Mouse (Mus musculus): ENCODE measurements around the gene Prkcd. TPM values are rescaled to one million over a fixed set of nuclear protein-coding genes. Genes with fewer than 3 reads are reported as not detected.
"Not testable (repeated sequence)": the region's sequence is repeated elsewhere in the genome, so short reads cannot be mapped to it uniquely, and the experiment has no call there.

Gene Prkcd
- total RNA-seq, 2 experiments from 2014 or later, result 80.9 to 129 TPM

- DNase-seq, result no peak
Observed at GRCm38 (mm10) chr14:30607696-30608095, 18.3 kb downstream of the Prkcd start.

DNA sequence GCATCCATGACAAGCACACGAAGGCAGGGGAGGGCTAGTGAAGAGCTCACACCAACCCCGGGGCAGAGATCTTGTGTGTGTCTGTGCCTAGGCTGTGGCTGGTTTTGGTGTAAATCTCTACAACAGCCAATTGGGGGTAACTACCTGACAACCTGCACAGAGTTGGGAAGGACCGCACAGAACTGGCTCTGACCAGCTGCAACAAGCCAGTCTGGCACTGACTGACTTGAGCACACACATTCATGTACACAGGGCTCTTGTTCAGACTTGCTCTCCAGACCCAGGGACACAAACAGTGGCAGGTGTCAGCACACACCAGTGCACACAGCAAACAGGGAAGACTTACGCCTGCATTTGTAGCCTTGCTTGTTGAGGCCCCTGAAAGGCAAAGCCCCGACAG is 19.2 kb downstream of the Prkcd start:
- DNase-seq, result no peak

DNA sequence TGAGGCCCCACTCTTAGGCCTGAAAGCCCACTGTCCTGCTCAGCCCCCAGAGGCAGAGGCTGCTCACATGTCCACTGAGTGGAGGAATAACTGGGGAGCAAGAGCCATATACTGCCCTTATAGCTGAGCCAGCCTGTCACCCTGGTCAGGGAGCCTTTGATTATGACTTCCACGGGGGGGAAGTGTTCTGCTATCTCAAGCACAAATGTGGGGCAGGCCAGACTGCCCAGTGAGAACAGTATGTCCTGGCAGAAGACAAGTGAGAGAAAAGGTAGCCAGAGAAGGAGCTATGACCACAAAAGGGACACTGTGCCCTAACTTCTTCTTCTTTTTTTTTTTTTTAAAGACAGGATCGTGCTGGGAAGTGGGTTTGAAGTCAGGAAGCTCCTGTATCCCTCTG is 28.9 kb downstream of the Prkcd start:
- DNase-seq, result no peak

GRCm38 (mm10) chr14:30596407-30596806 is 29.6 kb downstream of the Prkcd start:
- DNase-seq, result no peak

- peak; percentile 84 for DNase-seq
Observed at GRCm38 (mm10) chr14:30595576-30596313, 30.3 kb downstream of the Prkcd start.

GRCm38 (mm10) chr14:30594092-30594695 is 31.8 kb downstream of the Prkcd start:
- DNase-seq, result peak; percentile 86

DNA sequence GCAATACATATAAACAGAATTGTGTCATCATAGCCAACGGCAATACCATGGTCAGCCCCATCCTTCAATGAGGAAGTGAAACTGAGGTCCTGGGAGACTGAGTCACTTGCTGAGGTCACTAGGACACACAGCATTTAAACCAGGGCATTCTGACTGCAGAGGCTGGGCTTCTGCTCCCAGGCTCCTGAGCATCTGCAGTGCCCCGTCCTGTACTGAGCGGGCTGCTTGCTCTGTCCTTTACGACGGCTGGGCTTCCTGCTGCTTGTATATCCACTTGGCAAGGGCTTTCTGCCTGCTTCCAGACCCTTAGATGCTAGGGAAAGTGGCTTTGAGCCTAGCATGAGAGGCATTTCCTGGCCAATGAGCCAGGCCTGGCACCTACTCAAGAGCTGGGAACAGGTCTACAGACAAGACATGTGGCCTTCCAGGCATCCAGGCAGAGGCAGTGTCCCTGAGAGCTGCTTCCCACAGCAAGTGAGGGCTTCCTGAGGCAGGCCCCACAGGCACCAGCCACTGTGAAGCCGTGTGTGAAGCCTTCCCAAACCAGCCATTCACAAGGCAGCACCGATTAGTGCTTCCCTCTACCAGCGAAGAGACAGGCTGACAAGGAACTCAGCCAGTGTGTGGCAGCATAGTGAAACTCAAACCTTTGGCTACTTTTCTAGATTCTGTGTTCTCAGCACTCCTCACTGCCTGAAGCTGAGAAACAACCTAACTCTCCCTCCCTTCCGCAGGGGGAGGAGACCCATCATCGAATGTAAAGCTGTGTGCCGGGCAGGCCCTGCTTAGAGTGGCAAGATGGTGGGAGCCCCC is 32.5 kb downstream of the Prkcd start:
- DNase-seq, result peak; percentile 78

GRCm38 (mm10) chr14:30591417-30591816 is 34.6 kb downstream of the Prkcd start:
- DNase-seq, result peak; percentile 93

DNA sequence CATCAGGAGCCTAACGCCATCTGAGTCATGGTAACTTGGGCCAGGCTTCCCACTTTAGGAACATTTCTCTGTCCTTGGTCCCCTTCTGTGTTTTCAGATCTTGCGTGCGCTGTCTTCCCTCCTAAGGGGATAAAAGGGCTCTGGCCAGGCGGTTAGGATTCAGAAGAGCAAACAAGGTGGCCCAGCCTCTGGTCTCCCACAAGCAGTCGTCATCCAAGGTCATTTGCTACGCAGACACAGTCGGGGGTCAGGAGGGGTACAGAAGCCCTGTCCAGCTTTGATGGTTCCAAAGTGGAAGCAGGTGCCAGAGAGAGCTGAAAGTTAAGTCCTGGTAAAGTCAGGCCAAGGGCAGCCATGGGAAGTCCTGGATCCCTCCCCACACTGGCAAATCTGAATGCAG is 35.1 kb downstream of the Prkcd start:
- no peak for DNase-seq

DNA sequence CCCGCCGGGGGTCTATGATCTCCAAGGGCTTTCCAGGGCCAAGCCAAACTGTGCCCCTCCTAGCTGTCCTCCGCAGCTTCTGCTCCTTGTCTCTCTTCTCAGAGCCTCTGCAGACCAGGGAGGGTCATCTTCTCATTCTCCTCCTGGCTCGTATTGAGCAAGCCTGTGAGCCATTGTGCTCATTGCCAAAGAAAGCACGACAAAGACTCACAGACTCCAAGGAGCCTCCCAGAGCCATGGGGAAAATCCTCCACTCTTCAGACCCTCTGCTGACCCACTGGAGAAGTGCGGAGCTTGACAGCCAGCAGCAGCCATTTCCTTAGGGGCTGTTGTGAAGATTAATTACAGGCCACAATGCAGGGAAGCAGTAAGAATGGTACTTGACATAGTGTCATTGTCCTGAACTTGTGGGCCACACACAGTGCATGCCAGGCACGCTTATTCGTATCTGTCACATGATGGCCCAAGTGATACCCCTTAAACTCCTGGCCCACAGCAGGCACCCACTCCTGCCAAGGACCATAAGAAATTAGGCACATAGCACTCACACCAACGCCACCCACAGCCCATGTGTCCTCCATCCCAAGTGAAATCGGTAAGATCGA is 35.9 kb downstream of the Prkcd start:
- DNase-seq, result no peak

DNA sequence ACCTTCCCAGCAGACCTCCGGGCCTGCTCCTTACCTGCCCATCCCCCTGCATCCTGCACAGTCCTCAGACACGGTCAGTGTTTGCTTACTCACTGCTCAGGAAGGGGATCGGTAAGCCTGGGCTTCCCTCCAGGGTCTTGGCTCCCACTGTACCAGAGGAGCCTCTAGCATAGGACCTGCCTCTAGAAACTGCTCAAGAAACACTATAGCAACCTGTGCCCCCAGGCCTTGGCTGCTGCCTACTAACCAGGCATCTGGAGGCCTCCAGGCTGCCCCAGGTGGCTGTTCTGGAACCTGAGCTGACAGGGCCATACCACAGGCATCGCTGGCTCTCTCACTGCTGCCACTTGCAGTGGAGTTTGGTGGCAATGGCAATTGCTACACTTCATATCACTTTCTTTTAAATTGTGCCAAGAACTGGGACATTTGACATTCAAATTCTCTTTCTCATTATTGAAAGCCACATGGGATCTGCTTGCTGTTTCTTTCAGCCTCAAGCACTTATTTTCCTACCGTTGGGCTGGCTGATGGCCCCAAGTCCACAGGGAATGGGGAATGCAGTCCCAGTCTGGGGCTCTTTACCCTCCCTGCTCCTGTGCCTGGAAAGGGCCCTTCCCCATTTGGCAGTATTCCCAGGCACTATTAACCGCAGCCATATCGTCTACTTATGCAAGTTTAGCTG is 39.1 kb downstream of the Prkcd start:
- peak; percentile 64 for DNase-seq

DNA sequence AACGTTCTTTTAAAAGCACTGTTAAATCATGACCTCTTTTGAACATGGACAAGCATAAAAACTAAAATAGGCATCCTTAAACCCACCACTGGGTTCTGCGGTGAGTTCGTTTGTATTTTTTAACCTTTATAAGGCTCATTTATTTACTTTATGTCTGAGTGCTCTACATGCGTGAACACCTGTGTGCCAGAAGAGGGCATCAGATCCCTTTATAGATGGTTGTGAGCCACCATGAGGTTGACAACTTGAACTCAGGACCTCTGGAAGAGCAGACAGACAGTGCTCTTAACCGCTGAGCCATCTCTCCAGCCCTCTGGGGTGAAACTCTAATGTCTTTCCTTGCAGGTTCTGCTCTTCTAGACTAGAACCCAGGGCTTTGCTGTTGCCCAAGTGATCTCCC is 40.7 kb downstream of the Prkcd start:
- DNase-seq, result no peak

DNA sequence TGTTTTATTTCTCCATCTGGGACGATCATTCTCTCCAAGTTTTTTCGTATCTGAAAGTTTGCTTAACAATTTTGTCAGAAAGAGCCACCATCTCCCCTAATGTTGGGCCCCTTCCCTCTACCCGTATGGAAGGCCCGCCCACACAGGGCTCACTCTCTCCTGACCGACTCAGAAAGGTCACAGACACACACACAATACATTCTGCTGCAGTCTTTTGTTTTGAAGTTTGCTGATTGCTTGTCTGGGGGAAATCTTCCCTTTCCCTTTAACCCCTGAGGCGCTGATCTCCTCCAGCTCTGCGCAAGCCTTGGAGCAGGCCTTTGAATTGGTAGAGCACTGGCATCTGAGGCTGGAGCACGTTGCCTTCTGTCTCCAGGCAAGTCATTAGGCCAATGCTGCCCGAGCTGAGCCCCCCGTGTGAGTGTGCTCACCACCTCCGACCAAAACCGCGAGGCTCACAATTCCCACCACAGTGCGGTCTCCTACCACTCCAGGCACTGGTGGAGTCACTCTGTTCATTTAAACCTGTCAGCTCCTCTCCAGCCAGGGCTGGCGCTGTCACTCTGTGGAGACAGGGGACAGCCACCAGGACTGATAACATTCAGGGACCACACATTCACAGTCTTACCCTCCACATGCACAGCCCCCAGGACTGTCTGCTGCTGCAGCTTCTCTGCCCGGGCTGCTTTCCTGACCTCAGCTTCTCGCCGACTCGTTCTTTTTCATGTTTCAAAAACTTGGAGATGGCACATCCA is 41.3 kb downstream of the Prkcd start:
- DNase-seq, result no peak

DNA sequence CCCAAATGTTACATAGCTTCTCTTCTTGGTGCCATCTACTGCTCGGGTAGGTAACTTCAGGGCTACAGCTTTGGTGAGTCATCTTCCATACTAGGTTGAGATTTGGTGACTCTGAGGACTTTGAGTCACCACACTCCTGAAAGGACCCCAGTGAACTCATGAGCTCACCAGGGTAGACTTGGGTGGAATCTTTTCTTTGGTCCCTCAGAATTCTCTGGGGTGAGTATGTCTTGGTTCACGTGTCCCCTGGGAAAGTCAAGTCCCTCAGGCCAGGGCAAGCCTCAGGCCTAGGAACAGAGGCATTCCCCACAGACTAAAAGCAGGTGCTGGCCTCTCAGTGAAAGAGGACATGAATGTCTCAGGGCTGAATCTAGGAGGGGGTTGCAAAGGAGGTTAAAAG is 41.9 kb downstream of the Prkcd start:
- no peak for DNase-seq

DNA sequence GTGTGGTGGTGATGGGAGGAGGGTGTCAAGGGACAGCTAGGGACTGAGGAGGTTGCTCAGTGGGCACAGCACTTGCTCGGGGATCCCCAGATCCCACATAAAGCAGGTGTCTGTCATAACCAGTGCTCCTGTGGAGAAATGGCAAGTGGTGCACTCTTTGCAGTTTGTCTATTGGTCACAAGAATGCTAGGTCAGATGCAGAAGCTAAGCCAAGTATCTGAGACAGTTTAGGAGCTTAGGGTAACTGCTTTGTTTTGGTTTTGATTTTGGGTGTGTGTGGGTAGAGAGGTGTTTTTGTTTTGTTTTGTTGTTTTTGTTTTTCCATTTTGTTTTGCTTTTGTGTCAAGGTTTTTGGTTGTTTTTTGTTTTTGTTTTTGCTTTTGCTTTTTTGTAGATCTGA is 44.8 kb downstream of the Prkcd start:
- DNase-seq, result no peak

DNA sequence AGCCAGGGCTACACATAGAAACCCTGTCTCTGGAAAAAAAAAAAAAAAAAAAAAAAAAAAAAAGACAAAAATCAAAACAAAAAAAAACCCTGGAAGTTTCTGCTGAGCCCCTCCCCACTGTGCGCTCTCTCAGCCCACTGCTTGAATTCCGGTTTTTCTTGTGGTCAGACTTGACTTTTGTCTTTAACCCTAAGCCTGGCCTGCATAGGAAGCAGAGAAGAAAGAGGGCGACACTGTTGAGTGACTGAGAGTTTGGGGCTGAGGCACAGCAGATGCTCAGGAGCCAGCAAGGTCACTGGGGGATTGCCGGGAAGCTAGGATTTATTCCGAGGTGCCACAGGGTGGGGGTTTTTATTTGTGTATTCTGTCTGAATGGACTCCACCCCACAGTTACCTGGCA is 46.1 kb downstream of the Prkcd start:
- DNase-seq, result no peak

DNA sequence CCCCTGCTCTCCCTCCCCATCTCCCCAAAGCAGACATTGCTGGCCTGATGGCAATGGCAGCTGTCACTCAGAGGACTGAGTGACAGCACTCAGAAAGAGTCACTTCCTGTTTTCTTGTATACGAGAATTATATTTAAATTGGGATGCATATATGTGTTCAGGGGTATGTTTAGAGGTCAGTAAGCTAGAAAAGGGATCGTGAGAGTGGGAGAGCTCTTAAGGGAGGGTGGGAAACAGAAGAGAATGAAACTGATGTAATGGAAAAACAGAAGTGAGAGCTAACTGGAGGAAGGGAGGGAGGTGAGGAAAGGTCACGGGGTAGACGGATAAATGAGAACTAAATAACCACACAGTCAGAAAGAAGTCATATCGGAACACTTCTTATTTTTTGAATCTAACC is 46.8 kb downstream of the Prkcd start:
- no peak for DNase-seq

DNA sequence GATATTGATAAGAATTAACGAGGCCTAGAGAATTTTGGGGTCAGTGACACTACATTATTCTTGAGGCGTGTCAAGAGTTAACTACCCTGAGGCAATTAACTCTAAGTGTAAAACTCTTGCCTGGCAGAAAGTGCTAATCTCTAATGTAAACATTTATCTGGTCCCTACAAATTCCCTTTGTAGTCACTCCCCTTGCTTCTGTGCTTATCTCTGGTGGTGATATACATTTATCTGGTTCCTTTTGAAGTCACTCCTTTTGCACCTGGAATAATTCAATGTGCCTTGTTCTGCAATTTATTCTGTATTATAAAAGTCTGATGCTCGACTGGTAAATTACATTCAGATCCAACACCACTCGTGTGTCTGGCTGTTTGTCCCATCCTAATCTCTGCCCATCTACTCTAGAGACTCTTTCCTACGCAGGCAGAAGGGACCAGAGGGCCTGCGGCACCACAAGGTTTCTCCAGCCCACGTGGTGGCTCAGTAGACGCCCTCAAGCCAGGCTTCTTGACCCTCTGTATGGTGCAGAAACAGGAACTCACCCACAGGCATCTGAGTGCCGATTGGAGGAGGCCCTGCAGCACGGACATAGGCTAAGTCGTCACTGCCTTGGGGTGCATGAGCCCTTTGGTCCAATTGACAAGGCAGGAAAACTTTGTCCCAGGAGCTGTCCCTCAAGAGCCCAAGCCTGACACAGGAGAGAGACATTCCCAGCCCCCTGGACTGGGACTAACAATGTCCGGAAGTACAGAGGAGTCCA is 48.5 kb downstream of the Prkcd start:
- not testable (repeated sequence) for DNase-seq

GRCm38 (mm10) chr14:30576260-30576659 is 49.8 kb downstream of the Prkcd start:
- no peak for DNase-seq

- DNase-seq, result no peak
Observed at GRCm38 (mm10) chr14:30575791-30576190, 50.2 kb downstream of the Prkcd start.
